Mouse (Mus musculus): ENCODE measurements at regions not wholly inside any gene's neighbourhood (a gene's known extent, or its start where the extent isn't known, plus 50 kb on each side); places are given as distances from the start of the nearest gene placed in this dataset.
A peak's percentile ranks its signal among the peaks of the same experiment; 100 is the strongest.

DNA sequence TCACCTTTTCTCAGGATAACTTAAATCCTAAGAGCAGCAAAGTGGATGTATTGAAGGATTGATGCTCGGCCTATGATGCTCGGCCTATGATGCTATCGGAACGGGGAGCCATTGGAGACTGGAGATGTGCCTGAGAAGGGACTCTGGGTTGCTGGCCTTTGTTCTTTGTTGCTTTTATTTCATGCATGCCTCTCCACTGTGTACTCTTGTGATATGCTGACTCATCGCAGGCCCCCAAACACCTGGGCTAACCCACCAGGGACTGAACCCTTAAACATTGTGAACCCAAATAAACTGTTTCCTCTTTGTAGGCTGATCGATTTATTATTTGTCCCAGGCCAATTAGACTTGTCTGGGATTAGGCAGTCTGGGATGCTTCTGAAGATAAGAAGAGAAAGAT is 61.9 kb downstream of the Pdcl3 start:
- no peak for DNase-seq (ENCODE audit: low spot score in 2 of 2)

DNA sequence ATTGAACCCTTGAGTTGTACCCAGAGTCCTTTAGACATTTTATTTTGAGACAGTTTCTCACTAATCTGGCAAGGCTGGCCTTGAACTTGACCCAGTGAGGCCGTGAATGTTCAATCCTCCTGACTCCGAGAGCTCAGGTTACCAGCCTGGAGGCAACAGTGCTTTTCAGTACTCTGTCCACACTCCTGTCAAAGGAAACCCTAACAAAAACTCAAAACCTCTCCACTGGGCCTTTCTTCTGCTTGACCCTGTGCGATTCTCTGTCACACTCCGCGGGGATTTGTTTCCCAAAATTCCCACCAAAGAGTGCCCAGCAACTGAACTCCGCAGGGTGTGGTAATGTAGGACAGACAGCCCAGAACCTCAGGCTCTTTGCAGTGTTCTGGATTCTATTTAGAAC is 71.9 kb downstream of the Pdcl3 start:
- DNase-seq (ENCODE audit: low spot score in 2 of 2) = no peak

DNA sequence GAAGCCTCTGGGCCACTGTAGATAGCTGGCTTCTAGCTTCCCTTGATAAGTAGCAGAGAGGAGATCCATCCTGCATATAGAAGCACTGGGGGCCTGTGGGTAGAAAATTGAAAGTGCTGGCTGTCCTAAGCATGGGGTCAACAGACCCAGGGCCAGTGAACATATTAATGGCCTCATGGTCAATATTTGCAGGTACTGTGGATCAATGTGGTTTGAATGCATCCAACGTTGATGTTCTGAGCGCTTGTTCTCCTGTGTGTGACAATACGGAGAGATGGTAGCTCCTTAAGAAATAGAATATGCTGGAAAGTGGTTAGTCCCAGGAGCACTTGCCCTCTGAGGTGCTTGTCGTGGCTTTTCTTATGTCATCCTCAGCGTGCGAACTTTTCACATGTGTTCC is 77.1 kb downstream of the Pdcl3 start:
- no peak for DNase-seq (ENCODE audit: low spot score in 2 of 2)

DNA sequence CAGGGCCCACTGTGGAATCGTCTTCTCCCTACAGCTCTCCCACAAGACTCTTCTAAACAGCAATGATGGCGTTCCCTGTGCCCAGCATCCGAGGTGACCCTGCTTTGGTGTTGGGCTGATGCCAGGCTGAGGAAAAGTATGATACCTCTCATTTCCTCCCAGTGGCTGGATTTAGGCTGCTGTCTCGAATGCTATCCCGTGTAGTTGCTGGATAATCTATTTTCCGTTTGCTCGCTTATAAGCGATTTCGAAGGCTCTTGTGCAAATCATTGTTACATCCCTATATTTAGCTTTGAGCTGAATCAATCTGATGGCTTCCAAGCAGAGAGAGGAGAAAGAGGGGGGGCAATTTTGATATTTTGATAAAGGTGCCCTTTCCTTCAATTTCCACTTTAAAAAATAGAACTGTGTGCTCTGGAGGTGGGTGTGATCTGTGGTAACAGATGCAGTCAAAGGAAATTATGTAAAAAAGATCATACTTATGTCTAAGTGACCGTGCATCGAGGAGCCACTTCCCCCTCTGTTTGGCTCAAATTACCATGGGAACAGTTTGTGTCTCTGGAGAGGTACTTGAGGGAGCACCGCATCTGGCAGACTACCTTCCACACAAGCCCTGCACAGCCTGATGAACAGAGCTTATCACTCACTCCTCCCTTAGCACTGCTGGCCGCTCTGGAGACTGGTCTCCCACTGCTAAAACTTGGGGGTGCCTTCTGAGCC is 78.4 kb downstream of the Pdcl3 start:
- DNase-seq (ENCODE audit: low spot score in 2 of 2) = no peak

DNA sequence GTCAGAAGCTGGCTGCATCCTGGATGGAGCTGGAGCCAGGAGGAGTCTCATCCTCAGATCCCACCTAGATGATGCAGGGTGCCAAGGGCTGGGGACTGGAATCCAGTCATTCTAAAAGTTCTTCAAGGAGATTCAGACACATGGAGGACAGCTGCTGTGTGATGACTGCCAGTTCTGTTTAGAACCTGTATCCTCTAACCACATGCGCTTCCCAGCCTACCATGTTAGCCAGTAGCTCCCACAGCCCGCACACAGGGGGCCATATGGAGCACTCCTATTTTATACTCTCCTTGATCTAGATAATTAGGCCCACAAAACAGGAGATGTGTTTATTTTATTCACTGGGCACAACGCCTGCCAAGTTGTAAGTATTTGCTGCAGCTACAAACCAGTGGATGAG is 79.4 kb downstream of the Pdcl3 start:
- DNase-seq (ENCODE audit: low spot score in 2 of 2) = no peak

DNA sequence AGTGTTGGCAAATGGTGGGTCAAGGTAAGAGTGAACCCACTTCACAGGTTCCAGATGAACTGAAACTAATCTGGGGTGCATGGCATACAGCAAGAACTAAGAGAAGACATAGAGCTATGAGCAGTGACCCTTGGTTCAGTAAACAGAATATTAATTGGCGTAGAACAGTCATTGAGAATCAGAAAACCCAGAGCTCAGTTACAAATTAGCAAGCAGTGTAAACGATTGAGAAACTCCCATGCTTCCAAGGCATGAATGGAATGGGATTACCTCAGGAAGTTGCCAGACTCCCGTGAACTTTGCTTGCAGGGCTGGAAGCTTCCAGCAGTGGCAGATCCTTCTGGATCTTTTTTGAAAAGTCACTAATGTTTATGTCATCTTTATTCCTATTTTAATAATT is 82.5 kb downstream of the Pdcl3 start:
- no peak for DNase-seq (ENCODE audit: low spot score in 2 of 2)

DNA sequence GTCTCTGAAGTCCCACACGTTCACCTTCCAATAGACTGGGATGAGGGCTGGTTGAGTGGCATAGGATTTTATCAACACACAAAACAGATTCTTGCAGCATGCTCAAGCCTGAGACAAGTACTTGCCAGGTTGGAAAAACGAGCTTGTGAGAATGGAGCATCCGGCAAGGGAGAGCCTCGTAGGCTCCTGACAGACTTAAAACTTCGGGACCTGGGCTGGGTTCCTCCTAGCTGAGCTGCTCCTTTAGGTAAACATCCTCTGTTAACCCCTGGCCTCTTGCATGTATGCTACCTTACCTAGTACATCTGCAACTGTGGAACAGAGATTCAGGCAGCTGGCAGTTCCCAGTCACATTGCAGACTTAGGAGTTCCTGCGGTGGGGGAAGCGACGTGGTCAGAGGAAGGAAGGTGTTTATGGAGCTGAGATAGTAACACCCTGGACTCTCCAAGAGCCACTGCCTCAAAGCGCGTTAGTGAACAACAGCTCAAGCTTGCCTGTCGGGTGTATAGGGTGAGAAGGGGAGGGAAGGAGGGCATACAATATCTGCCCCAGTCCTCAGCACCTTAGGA is 83.8 kb downstream of the Pdcl3 start:
- no peak for DNase-seq (ENCODE audit: low spot score in 2 of 2)

DNA sequence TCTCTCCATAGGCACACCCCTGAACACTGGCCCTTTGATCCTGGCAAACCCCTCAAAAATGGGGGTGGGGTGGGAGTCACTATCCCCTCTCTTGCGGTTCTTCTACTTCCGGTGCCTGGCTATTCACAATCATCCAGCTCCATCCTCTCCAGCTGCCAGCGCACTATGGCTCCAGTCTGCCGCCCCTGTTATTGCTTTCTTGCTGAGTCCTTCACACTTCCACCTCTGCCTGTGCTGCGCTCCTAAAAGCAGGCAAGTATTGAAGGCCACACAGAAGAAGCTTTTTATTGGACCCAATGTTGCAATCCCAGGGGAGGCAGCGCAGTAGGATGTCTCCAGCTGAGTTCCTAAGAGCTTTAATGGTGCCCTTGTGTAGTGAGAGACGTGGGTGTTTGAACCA is 84.3 kb downstream of the Pdcl3 start:
- no peak for DNase-seq (ENCODE audit: low spot score in 2 of 2)

DNA sequence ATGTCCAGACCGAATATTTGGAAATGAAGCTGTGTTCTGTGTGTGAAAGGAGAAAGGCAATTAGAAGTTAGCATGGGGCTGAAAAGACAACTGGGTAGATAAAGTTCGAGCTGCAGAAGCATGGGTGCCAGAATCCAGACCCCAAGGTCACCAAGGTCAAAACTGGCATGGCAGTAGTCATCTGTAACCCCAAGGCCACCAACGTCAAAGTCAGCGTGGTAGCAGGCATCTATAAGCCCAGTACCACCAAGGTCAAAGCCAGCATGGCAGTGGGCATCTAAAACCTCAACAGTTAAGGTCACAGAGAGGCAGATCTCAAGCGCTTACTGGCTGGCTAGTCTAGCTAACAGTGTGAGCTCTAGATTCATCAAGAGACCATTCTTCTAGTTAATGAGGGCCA is 90.6 kb downstream of the Pdcl3 start:
- DNase-seq (ENCODE audit: low spot score in 2 of 2) = no peak

DNA sequence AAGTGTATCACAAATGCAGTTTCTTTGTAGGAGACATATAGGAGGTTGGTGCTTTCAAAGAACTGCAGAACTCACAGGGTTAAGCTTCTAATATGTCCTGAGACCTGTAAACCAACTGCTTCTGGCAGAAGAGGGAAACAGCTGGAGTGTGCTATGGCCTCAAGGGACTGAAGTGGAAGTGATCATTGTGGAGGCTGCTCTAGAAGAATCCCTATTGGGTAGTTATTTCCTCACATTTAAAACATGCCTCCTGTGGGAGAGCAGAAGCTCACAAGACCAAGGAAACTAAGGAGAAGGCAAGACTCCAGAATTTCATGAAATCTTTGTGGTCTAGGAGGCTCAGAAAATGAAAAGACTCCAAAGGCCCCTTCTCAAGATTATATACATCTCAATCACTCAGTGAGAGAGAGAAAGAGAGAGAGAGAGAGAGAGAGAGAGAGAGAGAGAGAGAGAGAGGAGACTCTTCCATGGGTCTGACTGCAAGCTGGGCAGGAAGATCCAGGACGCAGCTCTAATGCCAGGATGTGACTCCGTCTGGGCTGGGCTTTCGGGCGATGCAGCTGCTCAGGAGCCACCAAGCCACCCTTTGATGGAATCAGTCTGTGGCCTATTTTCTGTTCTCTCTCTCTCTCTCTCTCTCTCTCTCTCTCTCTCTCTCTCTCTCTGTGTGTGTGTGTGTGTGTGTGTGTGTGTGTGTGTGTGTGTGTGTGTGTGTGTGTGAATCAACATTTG is 93.3 kb downstream of the Pdcl3 start:
- DNase-seq (ENCODE audit: low spot score in 2 of 2) = no peak

DNA sequence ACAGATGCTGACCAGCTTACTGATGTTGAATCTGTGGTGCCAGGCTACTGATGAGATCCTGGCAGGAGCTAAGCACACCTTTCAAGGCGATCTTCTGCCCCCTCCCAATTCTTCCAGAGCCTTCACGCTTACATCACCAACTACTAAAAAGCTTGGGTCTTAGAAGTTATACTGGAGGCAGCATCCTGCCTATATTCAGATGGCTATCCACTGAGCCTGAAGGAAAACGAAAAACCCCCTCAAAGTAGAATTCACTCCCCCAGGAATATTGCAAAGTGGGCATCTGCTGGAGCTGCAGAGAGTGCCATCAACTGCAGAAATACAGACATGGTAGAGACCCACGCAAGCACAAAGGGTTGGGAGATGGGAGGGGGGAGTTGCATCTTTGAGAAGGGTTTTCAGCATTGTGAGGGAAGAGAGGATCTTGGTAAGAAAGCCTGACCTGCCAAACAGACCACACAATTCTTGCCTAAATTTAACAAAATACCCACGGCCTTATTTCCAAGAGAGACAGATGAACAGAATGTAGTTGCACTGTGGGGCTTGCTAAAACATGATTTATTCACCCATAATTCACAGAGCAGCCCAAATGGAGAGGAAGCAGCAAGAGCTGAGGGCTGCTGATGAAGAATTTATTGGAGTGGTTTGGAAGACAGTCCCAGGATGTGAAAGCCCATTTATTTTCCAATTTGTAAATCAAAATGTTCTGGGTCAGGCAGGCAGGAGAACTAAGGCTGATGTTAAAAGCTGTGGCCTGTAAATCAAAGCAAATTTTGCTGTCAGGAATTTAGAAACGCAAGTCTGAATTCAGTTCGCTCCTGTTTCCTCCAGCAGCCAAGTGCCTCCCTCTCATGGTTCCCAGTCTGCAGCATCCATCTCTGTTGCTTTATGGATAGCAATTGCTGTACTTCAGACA is 98.8 kb downstream of the Pdcl3 start:
- DNase-seq (ENCODE audit: low spot score in 2 of 2) = no peak

DNA sequence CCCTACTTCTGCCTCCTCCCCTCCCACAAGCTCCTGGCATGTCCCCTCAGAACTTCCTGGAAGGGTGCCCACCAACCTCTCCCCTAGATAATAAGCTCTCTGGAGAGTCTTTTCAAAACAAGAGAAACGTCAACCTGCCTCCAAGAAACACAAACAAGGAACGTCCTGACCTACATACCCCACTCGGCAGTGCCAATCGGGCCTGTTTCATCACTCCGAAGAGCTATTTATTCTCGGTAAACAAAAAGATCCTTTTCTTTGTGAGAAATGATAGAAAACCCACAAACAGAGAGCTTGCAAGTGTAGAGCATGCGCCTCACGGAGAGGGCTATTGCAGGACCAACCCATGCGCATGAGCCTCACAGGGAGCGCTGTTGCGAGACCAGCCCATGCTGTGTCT is 100.9 kb downstream of the Pdcl3 start:
- DNase-seq (ENCODE audit: low spot score in 2 of 2) = peak in 1 of 2 experiments; percentile 63

DNA sequence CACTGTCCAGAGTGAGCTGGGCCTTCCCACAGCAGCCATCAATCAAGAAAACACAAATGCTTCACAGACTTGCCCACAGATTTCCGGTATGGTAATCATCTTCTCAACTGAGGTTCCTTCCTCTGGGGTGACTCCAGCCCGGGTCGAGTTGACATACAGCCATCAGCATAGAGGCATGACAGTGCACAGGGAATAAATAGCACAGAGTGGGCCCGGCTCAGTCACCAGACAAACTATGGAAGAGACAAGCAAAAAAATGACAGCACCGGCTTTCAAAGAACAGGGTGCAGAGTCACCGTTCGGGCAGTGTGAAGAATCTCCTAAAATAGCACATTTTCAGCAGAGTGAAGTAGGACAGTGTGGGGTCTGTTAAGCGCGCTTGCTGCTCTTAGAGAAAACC is 103.7 kb upstream of the Npas2 start:
- no peak for DNase-seq (ENCODE audit: low spot score in 2 of 2)

DNA sequence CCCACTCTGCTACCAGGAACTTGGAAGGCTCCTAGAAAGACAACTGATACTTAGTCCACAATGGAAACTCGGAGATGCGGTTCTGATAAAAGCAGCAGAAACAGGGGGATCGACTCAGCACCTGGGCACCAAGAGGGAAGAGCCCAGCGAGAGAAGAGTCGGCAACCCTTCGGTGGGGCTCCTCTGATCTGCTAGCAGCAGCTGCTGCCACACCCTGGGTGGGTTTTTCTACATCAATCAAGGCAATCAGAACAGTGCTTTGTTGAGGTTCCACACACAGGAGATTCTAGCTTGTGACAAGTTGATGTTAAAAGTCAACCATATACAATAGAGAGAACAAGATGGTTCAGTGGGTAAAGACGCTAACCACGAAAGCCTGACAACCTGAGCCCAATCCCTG is 102.4 kb upstream of the Npas2 start:
- no peak for DNase-seq (ENCODE audit: low spot score in 2 of 2)

DNA sequence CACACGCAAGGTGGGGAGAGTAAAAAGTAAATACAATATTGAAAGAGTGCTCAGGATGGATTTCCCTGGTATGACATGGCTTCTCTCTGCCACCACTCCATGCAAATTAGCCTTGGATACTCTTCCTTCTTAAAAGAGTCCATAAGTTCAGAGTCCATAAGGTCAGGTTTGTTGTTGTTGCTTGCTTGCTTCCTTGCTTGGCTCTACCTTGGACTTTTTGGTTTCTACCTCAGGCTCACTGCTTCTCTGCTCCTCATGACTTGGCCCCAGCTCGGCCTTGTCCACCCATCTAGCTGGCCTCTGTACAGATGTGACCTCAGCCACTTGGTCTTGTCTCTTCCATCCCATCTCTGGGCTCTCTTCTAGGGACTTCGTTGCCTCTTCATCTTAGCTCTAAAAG is 101.9 kb upstream of the Npas2 start:
- no peak for DNase-seq (ENCODE audit: low spot score in 2 of 2)

DNA sequence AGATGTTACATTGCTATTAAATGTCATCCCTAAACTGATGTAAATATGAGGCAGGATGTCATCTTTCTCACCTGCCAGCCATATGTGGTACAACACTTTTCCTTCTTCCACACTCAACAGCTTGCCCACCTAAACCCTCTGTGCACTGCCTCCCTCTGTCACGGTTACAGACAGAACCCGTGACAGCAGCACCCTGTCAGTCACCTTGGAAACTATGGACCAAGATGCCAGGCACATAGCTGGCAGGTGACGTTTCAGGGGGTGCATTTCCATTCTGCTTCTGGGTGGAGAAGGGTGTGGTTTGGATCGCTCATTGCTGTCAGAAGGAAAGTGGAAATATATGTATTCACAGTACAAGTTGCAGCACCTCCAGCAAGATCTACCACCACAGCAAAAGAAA is 100.2 kb upstream of the Npas2 start:
- no peak for DNase-seq (ENCODE audit: low spot score in 2 of 2)

DNA sequence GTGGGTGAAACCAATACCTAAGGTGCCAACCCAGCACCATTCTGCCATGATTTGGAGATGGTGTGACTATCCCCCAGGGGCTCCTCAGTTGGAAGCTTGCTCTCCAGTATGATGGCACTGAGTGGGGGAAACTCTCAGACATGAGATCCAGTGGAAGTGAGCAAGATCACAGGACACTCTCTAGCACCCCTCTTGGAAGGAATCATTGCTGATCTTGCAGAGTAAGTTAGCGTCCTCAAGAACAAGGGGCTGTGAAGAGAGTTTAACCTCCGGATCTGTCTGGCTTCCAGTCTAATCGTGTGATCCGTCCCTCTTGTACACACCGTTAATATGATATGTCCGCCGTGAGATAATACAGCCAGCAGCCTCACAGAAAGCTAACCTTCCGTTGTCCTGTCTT is 99.5 kb upstream of the Npas2 start:
- DNase-seq (ENCODE audit: low spot score in 2 of 2) = no peak

DNA sequence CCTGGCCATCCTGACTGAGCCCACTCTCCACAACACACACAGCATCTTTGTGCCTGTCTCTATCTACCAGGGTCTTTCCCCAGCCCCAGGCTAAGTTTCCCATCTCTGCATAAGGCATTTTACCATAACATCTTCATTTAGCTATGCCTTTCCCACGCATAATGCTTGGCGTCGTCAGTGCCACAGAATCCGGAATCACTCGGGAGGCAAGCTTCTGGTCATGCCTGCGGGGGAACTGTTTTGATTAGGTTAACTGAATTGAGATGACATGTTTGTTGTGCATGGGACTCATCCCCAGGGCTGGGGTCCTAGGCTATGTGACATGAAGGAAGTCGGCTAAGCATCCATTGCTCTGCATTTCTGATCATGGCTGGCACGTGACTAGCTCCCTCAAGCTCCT is 97.6 kb upstream of the Npas2 start:
- DNase-seq (ENCODE audit: low spot score in 2 of 2) = no peak

DNA sequence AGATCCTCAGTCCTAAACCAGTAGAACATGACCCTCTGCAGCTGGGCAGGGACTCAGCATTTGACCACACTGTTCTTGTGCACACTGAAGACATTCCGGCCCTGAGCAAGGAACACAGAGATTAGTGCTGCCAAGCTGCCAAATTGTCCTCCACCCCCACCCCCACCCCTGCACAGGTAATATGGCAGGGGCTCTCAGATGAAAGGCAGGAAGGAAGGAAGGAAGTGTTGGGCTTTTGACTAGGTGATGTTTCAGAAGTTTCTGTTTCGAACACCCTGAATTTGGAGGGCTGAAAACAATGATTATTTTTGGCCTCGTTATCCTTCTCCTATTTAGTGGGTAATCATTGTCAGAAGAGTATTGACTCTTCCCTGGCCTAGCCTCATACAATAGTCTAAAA is 96.8 kb upstream of the Npas2 start:
- DNase-seq (ENCODE audit: low spot score in 2 of 2) = no peak

DNA sequence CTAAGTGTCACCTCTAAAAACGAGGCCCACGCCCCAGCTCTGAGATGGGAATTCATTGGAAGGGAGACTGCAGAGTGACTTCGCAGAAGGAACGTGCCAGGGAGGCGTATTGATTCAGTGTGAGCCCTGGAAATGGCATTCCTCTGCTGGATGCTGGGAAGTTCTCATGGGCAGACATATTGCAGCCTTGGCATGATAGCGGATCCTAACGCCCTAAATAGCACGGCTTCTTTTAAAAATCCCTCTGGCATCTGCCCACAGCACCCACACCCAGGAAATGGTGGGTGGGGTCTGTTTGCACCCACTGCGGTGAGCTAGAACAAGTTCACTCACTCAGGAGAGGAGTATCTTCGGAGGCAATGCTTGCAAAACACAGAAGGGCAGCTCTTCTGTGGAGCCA is 96.0 kb upstream of the Npas2 start:
- DNase-seq (ENCODE audit: low spot score in 2 of 2) = no peak

DNA sequence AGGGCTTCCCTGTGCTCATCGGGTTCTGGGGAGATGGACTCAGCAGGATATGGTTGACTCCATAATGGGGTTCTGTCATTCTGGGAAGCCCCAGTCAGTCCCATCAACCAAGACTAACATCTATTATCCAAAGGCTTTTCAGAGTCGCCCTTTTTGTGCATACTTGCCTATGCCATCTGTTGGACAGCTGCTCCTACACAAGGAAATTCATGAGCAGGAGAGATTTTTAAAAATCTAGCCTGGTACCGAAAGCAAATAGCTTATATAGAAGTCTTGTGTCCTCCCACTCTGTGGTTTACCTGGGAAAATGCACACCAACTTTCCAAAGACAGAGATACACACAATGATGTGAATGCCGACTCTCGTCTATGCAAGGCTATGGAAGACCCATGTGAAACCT is 95.4 kb upstream of the Npas2 start:
- no peak for DNase-seq (ENCODE audit: low spot score in 2 of 2)

DNA sequence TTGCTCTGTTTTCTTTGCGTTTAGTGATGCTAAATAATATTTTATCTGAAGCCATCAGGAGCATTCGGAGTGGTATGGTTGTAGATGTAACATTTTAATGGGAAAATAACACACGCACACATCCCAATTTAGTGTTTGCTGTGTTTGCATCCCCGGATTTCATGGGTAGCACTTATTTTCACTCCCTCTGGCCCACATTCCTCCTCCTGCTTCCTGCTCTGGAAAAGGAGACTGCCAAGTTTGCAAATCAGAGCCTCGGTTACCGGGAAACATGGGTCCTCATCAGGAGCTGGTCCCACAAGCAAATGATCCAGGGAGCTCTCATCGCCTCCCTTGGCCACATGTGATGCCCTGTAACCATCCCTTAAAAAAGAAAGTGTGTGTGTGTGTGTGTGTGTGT is 94.3 kb upstream of the Npas2 start:
- DNase-seq (ENCODE audit: low spot score in 2 of 2) = no peak

Data from urinary bladder, postnatal 36 days (tissue).